Mouse (Mus musculus): ENCODE data around the gene Kcnrg. TPM values are rescaled to one million over a fixed set of nuclear protein-coding genes. Genes with fewer than 3 reads are reported as not detected.
A peak's percentile ranks its signal among the peaks of the same experiment; 100 is the strongest.

Kcnrg gene
- total RNA-seq, 1 experiment = 0.27 TPM

- no peaks in the 10 kb centered on the region for H3K9me3 ChIP-seq (ENCODE audit: control insufficient read depth, insufficient read depth, low read depth, low read length)
- no peaks in the 10 kb centered on the region for H3K4me1 ChIP-seq (ENCODE audit: control insufficient read depth in 2 of 2, insufficient read depth in 2 of 2, low read length in 2 of 2, poor library complexity in 1 of 2)
- in situ Hi-C loops (cut with MboI; ENCODE audit: low sequenced_read_pairs in 2 of 2, unreplicated experiment in 2 of 2) = no loop called here
- no peak overlapping the region for H3K4me3 ChIP-seq (ENCODE audit: insufficient read depth in 1 of 2, low read depth in 1 of 2, low read length in 2 of 2, poor library complexity in 1 of 2, severe bottlenecking in 1 of 2)
- TF ChIP-seq ZNF384 (IDR thresholded peaks at IDR 0.05; ENCODE audit: low read depth, low read length) (no peak), MAFK (IDR thresholded peaks at IDR 0.05; ENCODE audit: insufficient read depth, low read depth, low read length) (no peak), ZC3H11A (IDR thresholded peaks at IDR 0.05; ENCODE audit: borderline replicate concordance, low read depth, low read length) (no peak), HCFC1 (IDR thresholded peaks at IDR 0.05; ENCODE audit: borderline replicate concordance, insufficient read depth, low read length) (no peak), CHD2 (IDR thresholded peaks at IDR 0.05; ENCODE audit: low read depth, low read length) (no peak)
- no peaks in the 10 kb centered on the region for H3K36me3 ChIP-seq (ENCODE audit: control insufficient read depth, insufficient read depth, low read length, poor library complexity, severe bottlenecking)
- no peak overlapping the region for H3K9ac ChIP-seq (ENCODE audit: insufficient read depth, low read depth, low read length, poor library complexity, severe bottlenecking)
- no peak overlapping the region for H3K27ac ChIP-seq (ENCODE audit: insufficient read depth, low read depth, low read length, poor library complexity, severe bottlenecking)
- DNase-seq (ENCODE audit: low read depth, low spot score) = no peak
Measured at GRCm38 (mm10) chr14:61589288-61590065, 17.8 kb upstream of the Kcnrg start.

GRCm38 (mm10) chr14:61596719-61597426 is 10.4 kb upstream of the Kcnrg start:
- no peak for DNase-seq (ENCODE audit: low read depth, low spot score)
- Histone ChIP-seq H3K9me3 (ENCODE audit: control insufficient read depth, insufficient read depth, low read depth, low read length) (no peaks in the 10 kb centered on the region), H3K4me1 (ENCODE audit: control insufficient read depth in 2 of 2, insufficient read depth in 2 of 2, low read length in 2 of 2, poor library complexity in 1 of 2) (peaks cover 4 to 9% of the 10 kb centered on the region in 2 experiments), H3K36me3 (ENCODE audit: control insufficient read depth, insufficient read depth, low read length, poor library complexity, severe bottlenecking) (peaks cover 4% of the 10 kb centered on the region; the same call in 1 of the 2 replicates), H3K4me3 (ENCODE audit: insufficient read depth in 1 of 2, low read depth in 1 of 2, low read length in 2 of 2, poor library complexity in 1 of 2, severe bottlenecking in 1 of 2) (no peak overlapping the region), H3K9ac (ENCODE audit: insufficient read depth, low read depth, low read length, poor library complexity, severe bottlenecking) (no peak overlapping the region), H3K27ac (ENCODE audit: insufficient read depth, low read depth, low read length, poor library complexity, severe bottlenecking) (no peak overlapping the region)
- in situ Hi-C loops (cut with MboI; ENCODE audit: low sequenced_read_pairs in 2 of 2, unreplicated experiment in 2 of 2) = no loop called here
- no peak for TF ChIP-seq ZC3H11A (IDR thresholded peaks at IDR 0.05; ENCODE audit: borderline replicate concordance, low read depth, low read length)
- no peak for TF ChIP-seq ZNF384 (IDR thresholded peaks at IDR 0.05; ENCODE audit: low read depth, low read length)
- no peak for TF ChIP-seq HCFC1 (IDR thresholded peaks at IDR 0.05; ENCODE audit: borderline replicate concordance, insufficient read depth, low read length)
- TF ChIP-seq CHD2 (IDR thresholded peaks at IDR 0.05; ENCODE audit: low read depth, low read length) = no peak
- no peak for TF ChIP-seq MAFK (IDR thresholded peaks at IDR 0.05; ENCODE audit: insufficient read depth, low read depth, low read length)

DNA sequence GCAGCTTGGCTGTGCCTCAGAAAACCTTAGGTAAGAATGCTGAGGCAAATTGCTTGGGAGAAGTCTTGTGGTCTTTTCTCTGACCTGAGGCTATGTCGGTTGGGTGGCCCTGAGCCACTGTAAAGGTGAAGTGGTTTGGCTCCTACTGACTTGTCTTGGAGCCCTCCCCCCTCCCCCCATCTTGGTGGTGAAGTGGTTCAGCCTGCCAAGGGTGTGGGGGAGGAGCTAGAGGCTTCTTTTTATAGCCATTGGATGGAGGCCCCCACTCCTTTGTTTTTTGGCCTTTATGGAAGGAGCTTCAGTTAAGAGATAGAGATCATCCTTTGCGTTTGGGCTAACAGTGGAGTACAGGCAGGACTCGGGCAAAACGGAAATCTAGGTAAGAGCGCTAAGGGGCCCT is 9.3 kb upstream of the Kcnrg start, which contains the start of gene Trim13:
Gene Trim13 (plus strand): TSS at position 280 of the 400 bp plus-strand sequence.
- TF ChIP-seq ZC3H11A (IDR thresholded peaks at IDR 0.05; ENCODE audit: borderline replicate concordance, low read depth, low read length) = no peak
- TF ChIP-seq HCFC1 (IDR thresholded peaks at IDR 0.05; ENCODE audit: borderline replicate concordance, insufficient read depth, low read length) = no peak
- TF ChIP-seq ZNF384 (IDR thresholded peaks at IDR 0.05; ENCODE audit: low read depth, low read length) = no peak
- TF ChIP-seq CHD2 (IDR thresholded peaks at IDR 0.05; ENCODE audit: low read depth, low read length) = no peak
- no peak for TF ChIP-seq MAFK (IDR thresholded peaks at IDR 0.05; ENCODE audit: insufficient read depth, low read depth, low read length)
- no peak within 1 kb of the TSS; the same call in 1 of the 2 replicates for H3K27ac ChIP-seq (ENCODE audit: insufficient read depth, low read depth, low read length, poor library complexity, severe bottlenecking)

GRCm38 (mm10) chr14:61599057-61599806 is 8.0 kb upstream of the Kcnrg start:
- peak overlapping the region; percentile 79 for H3K9ac ChIP-seq (ENCODE audit: insufficient read depth, low read depth, low read length, poor library complexity, severe bottlenecking)
- TF ChIP-seq HCFC1 (IDR thresholded peaks at IDR 0.05; ENCODE audit: borderline replicate concordance, insufficient read depth, low read length) (no peak), MAFK (IDR thresholded peaks at IDR 0.05; ENCODE audit: insufficient read depth, low read depth, low read length) (no peak), CHD2 (IDR thresholded peaks at IDR 0.05; ENCODE audit: low read depth, low read length) (no peak), ZNF384 (IDR thresholded peaks at IDR 0.05; ENCODE audit: low read depth, low read length) (no peak), ZC3H11A (IDR thresholded peaks at IDR 0.05; ENCODE audit: borderline replicate concordance, low read depth, low read length) (no peak)
- H3K27ac ChIP-seq (ENCODE audit: insufficient read depth, low read depth, low read length, poor library complexity, severe bottlenecking) = no peak overlapping the region
- in situ Hi-C loops (cut with MboI; ENCODE audit: low sequenced_read_pairs in 2 of 2, unreplicated experiment in 2 of 2) = no loop called here
- H3K36me3 ChIP-seq (ENCODE audit: control insufficient read depth, insufficient read depth, low read length, poor library complexity, severe bottlenecking) = peaks cover 6% of the 10 kb centered on the region; the same call in 1 of the 2 replicates
- peak overlapping the region; percentile 85 to 86 for H3K4me3 ChIP-seq (ENCODE audit: insufficient read depth in 1 of 2, low read depth in 1 of 2, low read length in 2 of 2, poor library complexity in 1 of 2, severe bottlenecking in 1 of 2)
- DNase-seq (ENCODE audit: low read depth, low spot score) = peak; percentile 59
- no peaks in the 10 kb centered on the region for H3K9me3 ChIP-seq (ENCODE audit: control insufficient read depth, insufficient read depth, low read depth, low read length)
- peaks cover 13 to 20% of the 10 kb centered on the region in 2 experiments for H3K4me1 ChIP-seq (ENCODE audit: control insufficient read depth in 2 of 2, insufficient read depth in 2 of 2, low read length in 2 of 2, poor library complexity in 1 of 2)

More for the DNA sequence above, 9.3 kb upstream of the Kcnrg start, which contains the start of gene Trim13:
- DNase-seq (ENCODE audit: low read depth, low spot score) = peak; percentile 91
- Histone ChIP-seq H3K4me1 (ENCODE audit: control insufficient read depth in 2 of 2, insufficient read depth in 2 of 2, low read length in 2 of 2, poor library complexity in 1 of 2) (peaks cover 11 to 13% of the 10 kb centered on the region in 2 experiments), H3K36me3 (ENCODE audit: control insufficient read depth, insufficient read depth, low read length, poor library complexity, severe bottlenecking) (peaks cover 6% of the 10 kb centered on the region; the same call in 1 of the 2 replicates), H3K9ac (ENCODE audit: insufficient read depth, low read depth, low read length, poor library complexity, severe bottlenecking) (peak within 1 kb of the TSS; percentile 54), H3K4me3 (ENCODE audit: insufficient read depth in 1 of 2, low read depth in 1 of 2, low read length in 2 of 2, poor library complexity in 1 of 2, severe bottlenecking in 1 of 2) (peak within 1 kb of the TSS; percentile 85 to 86), H3K9me3 (ENCODE audit: control insufficient read depth, insufficient read depth, low read depth, low read length) (no peaks in the 10 kb centered on the region)
- in situ Hi-C loops (cut with MboI; ENCODE audit: low sequenced_read_pairs in 2 of 2, unreplicated experiment in 2 of 2) = no loop called here
